Mouse (Mus musculus): ENCODE data around the gene Fhit.
"Not testable (repeated sequence)": the region's sequence is repeated elsewhere in the genome, so short reads cannot be mapped to it uniquely, and the experiment has no call there.

Fhit gene

DNA sequence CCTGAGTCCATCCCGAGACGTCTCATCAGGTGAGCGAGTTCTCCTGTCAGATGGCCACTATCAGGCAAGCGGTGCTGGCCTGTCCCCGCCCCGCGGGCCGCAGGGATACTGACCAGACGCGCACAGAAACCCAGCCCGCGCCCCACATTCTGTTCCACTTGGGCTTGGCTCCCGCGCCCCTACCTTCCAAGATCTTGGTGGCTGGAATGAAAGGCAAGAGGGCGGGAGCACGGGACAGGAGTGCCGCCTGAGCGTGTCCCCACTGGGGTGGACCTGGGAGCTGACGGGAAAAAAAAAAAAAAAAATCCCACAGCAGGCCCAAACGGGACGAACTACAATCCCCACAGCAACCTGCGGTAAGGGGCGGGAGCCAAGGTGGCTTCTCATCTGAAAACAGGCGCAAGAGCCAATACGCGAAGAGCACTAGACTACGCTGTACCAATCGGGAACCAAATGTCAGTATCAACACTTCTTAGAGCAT, at the start of gene Fhit:
Gene Fhit (minus strand): TSS at position 285 of the 481 bp plus-strand sequence.
- peak; percentile 88 to 90 for DNase-seq (ENCODE audit: low spot score in 2 of 2)

GRCm38 (mm10) chr14:11206786-11207185, 45.0 kb upstream of the Fhit start:
- DNase-seq (ENCODE audit: low spot score in 2 of 2): no peak

GRCm38 (mm10) chr14:11160806-11161450, 907 bp downstream of the Fhit start:
- DNase-seq (ENCODE audit: low spot score in 2 of 2): peak; percentile 68

DNA sequence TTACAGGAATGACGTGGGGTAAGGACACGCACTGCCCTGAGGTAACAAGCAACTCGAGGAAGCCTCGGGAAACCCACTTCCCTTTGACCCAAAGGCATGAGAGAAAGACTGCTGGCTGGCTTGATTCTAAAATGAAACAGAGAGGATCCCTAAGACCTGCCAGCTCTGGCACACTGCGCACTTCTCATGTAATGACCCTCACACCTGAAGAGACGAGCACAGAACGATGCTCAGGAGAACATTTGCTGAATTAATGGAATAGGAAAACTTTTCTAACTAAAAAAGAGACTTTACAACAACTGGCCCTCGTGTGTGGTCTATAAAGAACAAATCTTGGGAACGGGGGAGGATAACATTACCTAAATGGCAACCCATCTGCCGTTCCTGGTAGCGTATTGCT, 2.2 kb downstream of the Fhit start:
- no peak for DNase-seq (ENCODE audit: low spot score in 2 of 2)

GRCm38 (mm10) chr14:11159021-11159420, 2.8 kb downstream of the Fhit start:
- DNase-seq (ENCODE audit: low spot score in 2 of 2): no peak

GRCm38 (mm10) chr14:11157741-11158140, 4.1 kb downstream of the Fhit start:
- DNase-seq (ENCODE audit: low spot score in 2 of 2): no peak

DNA sequence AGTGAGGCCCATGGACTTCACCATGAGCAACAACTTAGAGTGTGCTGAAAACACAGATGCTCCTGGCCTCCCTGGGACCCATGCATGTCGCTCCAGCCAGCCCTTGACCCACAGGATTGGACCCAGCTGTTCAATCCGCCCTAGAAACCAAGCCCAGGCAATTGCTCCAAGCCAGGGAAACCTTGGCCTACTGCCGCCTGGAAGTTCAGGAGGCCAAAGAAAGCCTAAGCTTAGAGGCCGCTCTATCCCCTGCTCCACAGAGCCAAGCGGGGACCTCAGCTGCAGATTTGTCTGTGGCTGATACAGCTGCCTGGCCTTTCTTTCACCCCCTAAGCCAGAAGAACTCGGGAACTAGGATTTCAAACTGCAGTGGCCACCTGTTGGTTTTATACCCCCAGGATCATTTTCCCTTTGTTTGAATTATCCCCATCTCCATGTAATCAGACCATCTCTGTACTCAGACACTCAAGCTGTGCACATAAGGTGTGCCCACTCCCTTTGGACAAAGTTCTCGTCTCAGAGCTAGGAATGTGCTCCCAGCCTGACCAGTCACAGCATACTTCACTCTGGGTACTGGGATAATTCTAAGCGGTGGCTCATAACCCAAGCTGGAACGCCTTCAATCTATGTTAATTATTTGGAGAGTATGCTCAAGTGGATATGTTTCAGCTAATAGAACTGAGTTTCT, 10.1 kb downstream of the Fhit start:
- DNase-seq (ENCODE audit: low spot score in 2 of 2): no peak

GRCm38 (mm10) chr14:11133787-11134735, 27.8 kb downstream of the Fhit start:
- no peak for DNase-seq (ENCODE audit: low spot score in 2 of 2)

DNA sequence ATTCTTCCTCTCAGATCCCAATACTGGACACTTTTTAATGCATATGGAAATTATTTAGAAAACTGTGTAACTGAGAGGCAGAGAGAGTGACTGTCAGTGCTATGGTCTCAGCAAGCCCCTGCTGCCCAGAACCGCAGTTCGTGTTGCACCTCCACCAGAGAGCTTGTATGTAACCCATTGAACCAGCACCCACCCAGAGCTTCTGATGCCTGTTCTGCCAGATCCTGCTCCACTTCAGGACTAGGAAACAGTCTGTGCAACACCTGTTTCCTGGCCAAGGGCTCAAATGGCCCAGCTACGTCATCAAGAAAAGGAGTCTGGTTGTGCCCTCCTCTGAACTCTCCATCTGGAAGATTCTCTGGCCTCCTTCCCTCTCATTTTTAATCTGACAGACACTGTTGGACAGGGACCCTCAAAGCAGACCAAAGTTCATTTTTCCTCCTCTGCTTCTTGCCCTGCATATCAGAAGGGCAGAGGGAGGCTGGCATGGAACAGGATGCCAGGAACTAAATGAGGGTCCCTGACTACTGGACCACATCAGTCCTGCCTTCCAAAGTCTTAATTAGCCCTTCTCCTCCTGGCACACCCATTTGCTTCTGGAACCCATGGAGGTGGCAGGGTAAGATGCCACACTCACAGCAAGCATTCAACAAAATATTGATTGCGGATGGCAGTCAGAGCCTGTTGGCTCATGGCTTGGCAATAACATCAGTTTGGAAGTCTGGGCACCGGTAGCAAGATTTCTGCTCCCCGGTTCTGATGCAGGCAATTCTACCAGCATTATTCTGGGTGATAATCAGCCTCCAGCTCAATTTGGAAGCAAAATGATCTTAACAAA, 29.0 kb downstream of the Fhit start:
- DNase-seq (ENCODE audit: low spot score in 2 of 2): no peak

DNA sequence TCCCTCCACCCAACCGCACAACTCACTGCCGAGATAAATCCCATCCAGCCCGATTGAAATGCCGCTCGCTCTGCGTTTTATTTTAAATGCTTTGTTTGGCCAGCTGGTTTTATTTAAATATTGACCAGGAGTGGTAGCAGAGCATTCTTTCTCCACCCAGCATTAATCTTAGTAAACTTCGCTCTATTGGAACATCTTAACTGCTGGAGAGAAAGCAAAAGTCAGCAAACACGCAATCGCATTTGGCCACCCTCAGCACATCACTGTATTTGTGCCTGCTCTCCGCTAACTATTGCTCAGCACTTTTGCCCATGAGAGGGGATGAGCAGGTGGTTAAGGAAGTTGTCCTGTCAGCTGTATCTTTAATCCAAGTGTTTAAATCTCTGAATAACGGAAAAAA, 36.7 kb downstream of the Fhit start:
- DNase-seq (ENCODE audit: low spot score in 2 of 2): no peak

- DNase-seq (ENCODE audit: low spot score in 2 of 2): no peak
Observed at GRCm38 (mm10) chr14:11119076-11119475, 42.8 kb downstream of the Fhit start.

DNA sequence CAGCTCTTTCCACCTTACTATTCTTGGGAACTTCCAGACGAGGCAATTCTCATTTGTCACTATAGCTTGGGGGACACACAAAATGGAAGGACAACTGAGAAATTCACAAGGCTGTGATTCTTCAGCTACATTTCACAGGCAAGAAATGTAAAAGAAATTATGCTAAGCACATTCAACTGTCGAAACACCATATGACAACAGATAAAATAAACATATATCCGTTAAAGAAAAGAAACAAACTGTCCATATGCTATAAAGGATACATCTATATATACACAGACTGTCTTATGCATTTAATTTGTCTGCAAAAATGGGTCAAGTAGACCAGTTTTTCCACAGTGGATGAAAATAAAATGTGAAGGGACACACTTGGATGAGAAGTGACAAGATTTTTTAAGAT, 76.2 kb downstream of the Fhit start:
- no peak for DNase-seq (ENCODE audit: low spot score in 2 of 2)

- DNase-seq (ENCODE audit: low spot score in 2 of 2): no peak
Observed at GRCm38 (mm10) chr14:11083946-11084345, 77.9 kb downstream of the Fhit start.

DNA sequence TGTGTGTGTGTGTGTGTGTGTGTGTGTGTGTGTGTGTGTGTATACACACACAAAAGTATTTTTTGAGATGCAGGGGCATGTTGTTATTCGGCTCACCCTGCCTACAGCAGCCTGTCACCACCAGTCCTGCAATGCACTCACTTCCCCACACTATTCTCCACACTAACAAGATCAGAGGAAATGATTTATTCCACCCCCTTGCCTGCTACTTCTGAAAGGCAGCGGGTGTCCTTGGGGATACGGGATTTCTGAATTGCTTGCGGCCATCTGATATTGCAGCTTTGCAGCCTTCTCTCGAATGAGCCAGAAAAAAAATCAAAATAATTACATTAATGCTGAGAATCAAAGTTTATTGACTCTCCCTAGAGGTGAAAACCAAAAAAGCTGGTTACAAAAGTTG, 78.4 kb downstream of the Fhit start:
- DNase-seq (ENCODE audit: low spot score in 2 of 2): no peak

GRCm38 (mm10) chr14:11063594-11063993, 98.2 kb downstream of the Fhit start:
- no peak for DNase-seq (ENCODE audit: low spot score in 2 of 2)

DNA sequence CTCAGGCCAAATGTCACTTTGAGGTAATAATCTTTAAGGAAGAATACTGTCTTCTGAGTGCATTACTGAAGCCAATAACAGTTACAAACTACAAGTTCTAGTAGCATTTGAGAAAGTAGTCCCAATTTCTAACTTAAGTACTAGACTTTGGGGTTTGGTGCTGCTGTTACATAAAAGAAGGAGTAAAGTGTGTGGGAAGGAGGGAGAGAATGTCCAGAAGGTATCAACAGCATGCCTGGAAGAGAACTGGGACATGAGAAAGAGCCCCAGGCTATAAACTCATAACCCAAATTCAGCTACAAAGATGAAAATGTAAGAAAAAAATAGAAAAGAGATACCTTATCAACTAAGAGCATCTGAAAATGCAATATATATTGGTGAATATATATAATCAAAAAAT, 101.6 kb downstream of the Fhit start:
- DNase-seq (ENCODE audit: low spot score in 2 of 2): no peak

DNA sequence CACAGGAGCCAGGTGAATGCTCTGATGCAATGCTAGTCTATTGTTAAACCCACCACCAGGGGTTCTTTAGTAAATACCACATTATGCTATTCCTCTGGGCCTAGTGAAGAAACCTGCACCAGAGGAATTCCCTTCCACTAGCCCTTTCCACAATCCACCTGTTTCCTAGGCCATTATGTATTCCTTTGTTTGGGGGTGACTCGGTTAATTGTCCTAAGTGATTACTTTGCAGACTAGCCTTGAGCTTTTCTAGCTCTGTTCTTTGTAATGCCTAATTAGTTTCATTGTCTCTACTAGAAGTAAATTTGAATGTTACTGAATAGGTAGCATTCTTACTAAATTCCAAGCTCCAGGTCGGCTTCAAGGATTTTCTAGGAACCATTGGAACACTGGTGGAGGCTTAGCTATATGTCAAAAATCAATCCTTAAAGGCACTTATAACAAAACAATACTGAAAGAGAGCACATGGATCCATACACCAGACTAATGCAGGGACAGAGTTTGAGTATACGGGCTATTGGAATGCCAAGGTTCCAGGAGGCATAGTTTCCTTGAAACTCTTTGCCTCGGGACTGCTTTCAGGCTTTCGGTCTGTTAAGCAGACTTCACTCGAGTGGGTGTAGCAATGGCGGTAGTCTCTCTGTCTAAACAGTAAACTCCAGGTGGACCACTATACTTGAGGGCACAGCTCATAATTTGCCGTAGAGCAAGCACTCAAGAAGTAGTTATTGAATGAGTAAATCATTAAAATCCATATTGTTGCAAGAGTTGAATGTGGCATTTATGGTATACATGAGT, 122.1 kb downstream of the Fhit start:
- not testable (repeated sequence) for DNase-seq (ENCODE audit: low spot score in 2 of 2)

DNA sequence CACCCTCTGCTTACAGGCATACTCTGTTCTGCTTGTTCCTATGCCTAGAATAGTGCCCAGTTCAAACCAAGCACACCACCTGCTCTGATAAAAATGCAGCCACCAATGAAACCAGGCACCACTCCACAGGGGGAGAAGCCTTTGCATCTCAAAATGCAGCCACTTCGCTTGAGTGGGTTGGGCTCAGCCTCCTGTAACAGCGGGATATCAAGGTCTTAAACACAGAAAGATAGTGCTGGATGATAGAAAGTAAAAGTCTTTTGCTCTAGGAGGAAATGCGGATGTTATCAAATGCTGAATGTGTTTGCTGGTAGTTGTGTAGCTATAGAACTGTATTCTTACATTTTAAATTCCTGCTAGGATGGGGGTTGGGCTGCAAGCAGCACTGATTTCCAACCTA, 140.4 kb downstream of the Fhit start:
- DNase-seq (ENCODE audit: low spot score in 2 of 2): no peak

- no peak for DNase-seq (ENCODE audit: low spot score in 2 of 2)
Observed at GRCm38 (mm10) chr14:10978651-10979050, 183.2 kb downstream of the Fhit start.

DNA sequence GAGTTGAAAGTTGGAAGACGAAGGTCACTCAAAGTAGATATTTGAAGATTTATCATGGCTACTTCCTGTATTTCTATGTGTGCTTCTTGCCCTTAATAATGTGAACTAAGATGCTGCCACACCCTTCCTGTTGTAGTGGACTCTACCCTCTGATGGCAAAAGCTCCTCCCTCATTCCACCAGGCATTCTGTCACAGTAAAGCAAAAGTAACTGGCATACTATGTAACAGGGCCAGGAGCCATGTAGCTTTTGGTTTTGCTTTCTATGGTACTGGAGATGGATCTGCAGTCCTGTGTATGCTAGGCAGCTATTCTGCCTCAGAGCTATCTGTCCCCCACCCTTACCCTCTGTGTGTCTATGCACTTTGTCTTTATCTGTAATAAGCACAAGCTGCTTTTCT, 220.2 kb downstream of the Fhit start:
- DNase-seq (ENCODE audit: low spot score in 2 of 2): no peak

DNA sequence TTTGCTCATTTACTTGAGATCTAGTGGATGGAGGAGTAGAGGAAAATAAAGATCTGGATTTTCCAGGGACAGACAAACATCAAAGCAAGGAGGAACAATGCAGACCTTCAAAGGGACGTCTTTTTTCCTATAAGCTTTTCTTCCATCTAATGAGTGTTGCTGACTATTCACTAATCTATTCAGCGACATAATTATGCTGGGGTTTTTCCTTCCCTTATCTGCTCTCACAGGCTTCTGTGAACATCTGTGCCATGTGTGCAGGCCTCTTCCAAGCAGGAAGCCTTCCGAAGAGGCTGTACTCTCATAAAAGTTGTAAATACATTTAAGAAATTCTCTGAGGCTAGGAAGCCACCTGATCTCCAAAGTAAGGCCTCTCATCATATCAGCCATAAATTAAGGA, 228.2 kb downstream of the Fhit start:
- no peak for DNase-seq (ENCODE audit: low spot score in 2 of 2)

All from frontal cortex, postnatal 10 days (tissue).